Mouse (Mus musculus): ENCODE measurements around the gene Mga.

DNA sequence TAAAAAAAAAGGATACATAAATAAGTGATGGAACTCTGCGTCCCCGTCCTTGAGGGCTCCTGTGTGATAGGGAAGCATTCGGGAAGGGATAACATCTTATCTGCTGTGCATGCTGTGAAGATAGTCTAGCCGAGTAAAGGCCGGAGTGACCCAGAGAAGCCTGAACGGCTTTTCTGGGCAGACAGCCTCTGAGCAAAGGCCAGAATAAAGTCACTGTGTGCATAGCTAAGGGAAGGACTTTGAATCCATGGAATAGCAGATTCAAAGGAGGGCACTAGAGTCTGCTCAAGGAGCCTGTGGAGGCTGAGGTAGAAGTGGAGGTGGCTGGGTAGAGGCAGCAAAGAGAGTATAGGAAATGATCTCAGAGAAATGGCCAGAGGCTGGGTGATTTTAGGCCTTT is 97.8 kb downstream of the Mga start:
- TF ChIP-seq POLR2A (IDR thresholded peaks at IDR 0.05; ENCODE audit: low read depth, low read length) (no peak), E2F4 (IDR thresholded peaks at IDR 0.05; ENCODE audit: insufficient replicate concordance, low read depth, low read length) (no peak)
